Mouse (Mus musculus) erythroblast, embryonic 14.5 days (primary cell): ENCODE measurements around the gene Ambra1. TPM values are rescaled to one million over a fixed set of nuclear protein-coding genes. Genes with fewer than 3 reads are reported as not detected.

Source experiments
- H3K27me3 ChIP-seq: 2 replicates; pipeline ENCODE4 v1.6.1; 2012; ENCODE audit warnings: inconsistent platforms; ENCODE audit not compliant: control insufficient read depth
- H3K36me3 ChIP-seq: 2 replicates; pipeline ENCODE4 v1.6.1; 2012; ENCODE audit warnings: mild to moderate bottlenecking, inconsistent platforms; ENCODE audit not compliant: control insufficient read depth
- H3K4me1 ChIP-seq: 2 replicates; pipeline ENCODE4 v1.6.1; 2012; ENCODE audit warnings: inconsistent platforms; ENCODE audit not compliant: control insufficient read depth
- H3K4me3 ChIP-seq: replicated peaks from 2 replicates; pipeline ENCODE3; 2012; ENCODE audit warnings: moderate library complexity, mild to moderate bottlenecking, inconsistent platforms
- H3K9me3 ChIP-seq: 2 replicates; pipeline ENCODE4 v1.6.1; 2012; ENCODE audit warnings: low read length, inconsistent platforms, mixed read lengths; ENCODE audit not compliant: control insufficient read depth
- GATA1 ChIP-seq: IDR thresholded peaks from 2 replicates; pipeline ENCODE4 v1.6.1; 2012; ENCODE audit warnings: low read length, inconsistent platforms, mixed read lengths
- TAL1 ChIP-seq: IDR thresholded peaks from 3 replicates; pipeline ENCODE4 v1.6.1; 2012; ENCODE audit warnings: low read length, inconsistent platforms, mixed read lengths
- polyA plus RNA-seq: library from polyadenylated mRNA; stranded (reverse); fragments of >175 nt; gene quantifications from 2 replicates; pipeline ENCODE4 v1.2.3, GENCODE M21; 2012

Gene Ambra1
- polyA plus RNA-seq, 1 experiment, result 1.8 TPM

GRCm38 (mm10) chr2:91927826-91928533 is 198.0 kb downstream of the Ambra1 start:
- no peaks in the 10 kb centered on the region; the same call in 1 of the 2 replicates for H3K9me3 ChIP-seq
- no peak overlapping the region for H3K4me3 ChIP-seq
- peaks cover 81% of the 10 kb centered on the region for H3K27me3 ChIP-seq
- peaks cover 48% of the 10 kb centered on the region for H3K4me1 ChIP-seq
- H3K36me3 ChIP-seq, result peaks cover 3% of the 10 kb centered on the region
- no peak for TF ChIP-seq TAL1
- no peak for TF ChIP-seq GATA1

- Histone ChIP-seq H3K36me3 (peaks cover 10% of the 10 kb centered on the region), H3K4me1 (peaks cover 46% of the 10 kb centered on the region), H3K4me3 (no peak overlapping the region), H3K27me3 (peaks cover 73% of the 10 kb centered on the region), H3K9me3 (no peaks in the 10 kb centered on the region; the same call in 1 of the 2 replicates)
- TF ChIP-seq TAL1, result no peak
Measured at GRCm38 (mm10) chr2:91928534-91929350, 198.8 kb downstream of the Ambra1 start.

- peaks cover 45% of the 10 kb centered on the region for H3K4me1 ChIP-seq
- no peak overlapping the region for H3K4me3 ChIP-seq
- no peak for TF ChIP-seq TAL1
- TF ChIP-seq GATA1, result no peak
- H3K9me3 ChIP-seq, result no peaks in the 10 kb centered on the region
- H3K27me3 ChIP-seq, result peaks cover 66% of the 10 kb centered on the region
- H3K36me3 ChIP-seq, result peaks cover 18% of the 10 kb centered on the region
Measured at GRCm38 (mm10) chr2:91929455-91929854, 199.5 kb downstream of the Ambra1 start.

GRCm38 (mm10) chr2:91929936-91930335 is 200.0 kb downstream of the Ambra1 start:
- Histone ChIP-seq H3K9me3 (no peaks in the 10 kb centered on the region), H3K4me3 (no peak overlapping the region), H3K27me3 (peaks cover 61% of the 10 kb centered on the region), H3K4me1 (peaks cover 45% of the 10 kb centered on the region), H3K36me3 (peaks cover 22% of the 10 kb centered on the region)
- TF ChIP-seq GATA1 (no peak), TAL1 (no peak)

GRCm38 (mm10) chr2:91930761-91931291 is 200.9 kb downstream of the Ambra1 start:
- Histone ChIP-seq H3K4me3 (peak overlapping the region; percentile 39), H3K27me3 (peaks cover 52% of the 10 kb centered on the region), H3K36me3 (peaks cover 31% of the 10 kb centered on the region), H3K9me3 (no peaks in the 10 kb centered on the region), H3K4me1 (peaks cover 45% of the 10 kb centered on the region)
- TF ChIP-seq TAL1 (no peak), GATA1 (no peak)

- Histone ChIP-seq H3K9me3 (no peaks in the 10 kb centered on the region), H3K36me3 (peaks cover 38% of the 10 kb centered on the region), H3K27me3 (peaks cover 47% of the 10 kb centered on the region), H3K4me3 (peak overlapping the region; percentile 39), H3K4me1 (peaks cover 45% of the 10 kb centered on the region)
- no peak for TF ChIP-seq GATA1
- TF ChIP-seq TAL1, result no peak
Measured at GRCm38 (mm10) chr2:91931328-91932159, 201.6 kb downstream of the Ambra1 start.

GRCm38 (mm10) chr2:91932160-91932711 is 202.3 kb downstream of the Ambra1 start, which contains the start of gene Mdk:
TSS of gene Mdk (minus strand) at chr2:91932297.
- Histone ChIP-seq H3K4me1 (peaks cover 45% of the 10 kb centered on the region), H3K4me3 (peak within 1 kb of the TSS; percentile 39), H3K9me3 (no peaks in the 10 kb centered on the region), H3K27me3 (peaks cover 43% of the 10 kb centered on the region), H3K36me3 (peaks cover 45% of the 10 kb centered on the region)
- TF ChIP-seq GATA1 (no peak), TAL1 (no peak)

- Histone ChIP-seq H3K27me3 (peaks cover 40% of the 10 kb centered on the region), H3K4me1 (peaks cover 39% of the 10 kb centered on the region), H3K36me3 (peaks cover 51% of the 10 kb centered on the region), H3K4me3 (peak overlapping the region; percentile 34), H3K9me3 (no peaks in the 10 kb centered on the region)
- no peak for TF ChIP-seq TAL1
- no peak for TF ChIP-seq GATA1
Measured at GRCm38 (mm10) chr2:91932737-91933350, 202.9 kb downstream of the Ambra1 start.
